Mouse (Mus musculus): ENCODE results near the gene Ddx39b. TPM values are rescaled to one million over a fixed set of nuclear protein-coding genes. Genes with fewer than 3 reads are reported as not detected.
"Not testable (repeated sequence)": the region's sequence is repeated elsewhere in the genome, so short reads cannot be mapped to it uniquely, and the experiment has no call there.

The Ddx39b gene
- polyA plus RNA-seq, 1 experiment from 2014 or later, result 340 TPM

DNA sequence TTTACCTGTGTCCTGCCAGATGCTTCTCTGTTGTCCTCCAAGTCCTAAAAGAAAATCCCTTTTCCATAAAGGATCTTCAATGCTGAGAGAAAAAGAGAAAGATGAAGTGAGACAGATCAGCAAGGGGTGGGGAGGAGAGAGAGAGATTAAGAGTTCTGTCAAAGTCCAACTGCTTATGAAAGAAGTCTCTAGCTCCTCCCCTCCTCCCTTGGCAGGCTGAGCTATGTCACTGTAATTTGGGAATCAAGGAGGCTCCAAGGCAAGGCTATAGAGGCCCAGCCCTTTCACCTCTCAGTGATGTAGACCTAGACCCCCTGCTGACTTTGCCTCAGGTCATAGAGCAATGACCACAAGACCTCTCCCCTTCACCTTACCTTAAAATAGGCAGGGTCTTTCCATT, 43.9 kb downstream of the Ddx39b start:
- no peaks in the 10 kb centered on the region for H3K27me3 ChIP-seq (ENCODE audit: control insufficient read depth, insufficient read depth, low read length)
- H3K9ac ChIP-seq (ENCODE audit: low read length), result no peak overlapping the region
- H3K4me2 ChIP-seq (ENCODE audit: low read depth, low read length), result no peak overlapping the region
- no peak for ATAC-seq (ENCODE audit: insufficient read depth, low FRiP score)
- no peak overlapping the region for H3K4me3 ChIP-seq (replicated peaks; ENCODE audit: low read length)
- H3K9me3 ChIP-seq (replicated peaks; ENCODE audit: control insufficient read depth, low read length), result no peaks in the 10 kb centered on the region
- no peak overlapping the region for H3K27ac ChIP-seq (ENCODE audit: low read length)
- no peaks in the 10 kb centered on the region for H3K4me1 ChIP-seq (ENCODE audit: control insufficient read depth, insufficient read depth, low read length)
- H3K36me3 ChIP-seq (ENCODE audit: control insufficient read depth, insufficient read depth, low read length), result no peaks in the 10 kb centered on the region

DNA sequence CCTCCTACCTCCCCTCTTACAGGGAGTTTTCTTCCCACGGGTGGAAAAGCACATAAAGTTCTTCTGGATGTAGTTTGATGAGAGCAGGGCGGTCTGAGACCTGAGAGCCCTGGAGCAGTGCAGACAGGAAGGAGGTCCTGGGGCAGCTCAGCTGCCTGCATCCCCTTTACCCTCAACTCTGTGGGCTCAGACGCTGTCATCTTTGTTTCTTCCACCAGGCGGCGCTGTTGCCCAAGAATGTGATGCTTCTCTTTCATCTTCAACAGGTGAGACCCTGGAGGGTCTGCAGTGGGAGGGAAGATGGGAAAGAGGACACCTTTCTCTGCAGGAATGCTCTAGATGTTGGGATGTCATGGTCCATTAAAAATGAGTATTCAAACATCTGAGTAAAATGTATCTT, 54.2 kb downstream of the Ddx39b start:
- not testable (repeated sequence) for H3K9ac ChIP-seq (ENCODE audit: low read length); H3K4me1 ChIP-seq (ENCODE audit: control insufficient read depth, insufficient read depth, low read length); H3K4me3 ChIP-seq (replicated peaks; ENCODE audit: low read length); H3K36me3 ChIP-seq (ENCODE audit: control insufficient read depth, insufficient read depth, low read length); H3K27me3 ChIP-seq (ENCODE audit: control insufficient read depth, insufficient read depth, low read length); ATAC-seq (ENCODE audit: insufficient read depth, low FRiP score); H3K4me2 ChIP-seq (ENCODE audit: low read depth, low read length); H3K27ac ChIP-seq (ENCODE audit: low read length); H3K9me3 ChIP-seq (replicated peaks; ENCODE audit: control insufficient read depth, low read length)
- WGBS, result 2% methylated on average over 5 of the region's 5 CpGs

DNA sequence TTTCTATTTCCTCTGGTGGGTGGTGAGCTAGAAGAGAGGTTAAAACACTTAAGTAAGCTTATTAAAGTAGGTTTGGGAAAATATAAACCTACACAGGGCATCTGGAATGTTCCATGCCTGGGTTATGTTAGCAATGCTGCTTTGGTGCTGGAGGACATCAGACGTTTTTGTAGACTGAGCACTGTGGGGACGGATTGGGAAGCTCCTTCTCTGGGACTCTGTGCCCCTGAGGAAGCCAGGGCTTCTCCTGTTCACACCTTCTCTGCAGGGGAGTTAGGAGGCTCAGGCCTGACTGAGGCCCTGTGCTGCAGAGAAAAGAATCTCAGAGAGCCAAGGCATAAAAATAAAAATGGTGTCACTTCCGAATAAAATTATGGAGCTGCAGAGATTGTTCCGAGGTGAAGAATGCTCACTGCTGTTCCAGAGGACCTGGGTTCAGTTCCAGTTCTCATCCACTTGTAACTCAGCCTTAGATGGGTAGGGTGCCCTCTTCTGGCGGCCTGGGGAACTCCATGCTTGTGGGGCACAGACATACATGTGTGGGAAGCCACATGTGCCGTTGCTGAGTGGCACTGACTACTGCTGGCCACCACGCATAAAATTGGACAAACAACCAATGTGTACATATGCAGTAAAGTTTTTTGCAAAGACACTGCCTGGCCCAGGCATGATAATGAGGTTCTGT, 58.9 kb downstream of the Ddx39b start:
- H3K27ac ChIP-seq (ENCODE audit: low read length); ATAC-seq (ENCODE audit: insufficient read depth, low FRiP score); H3K27me3 ChIP-seq (ENCODE audit: control insufficient read depth, insufficient read depth, low read length); H3K36me3 ChIP-seq (ENCODE audit: control insufficient read depth, insufficient read depth, low read length); H3K4me3 ChIP-seq (replicated peaks; ENCODE audit: low read length); H3K4me2 ChIP-seq (ENCODE audit: low read depth, low read length); H3K4me1 ChIP-seq (ENCODE audit: control insufficient read depth, insufficient read depth, low read length); H3K9me3 ChIP-seq (replicated peaks; ENCODE audit: control insufficient read depth, low read length); H3K9ac ChIP-seq (ENCODE audit: low read length): not testable (repeated sequence)
- WGBS, result 83% methylated on average over 7 of the region's 7 CpGs

DNA sequence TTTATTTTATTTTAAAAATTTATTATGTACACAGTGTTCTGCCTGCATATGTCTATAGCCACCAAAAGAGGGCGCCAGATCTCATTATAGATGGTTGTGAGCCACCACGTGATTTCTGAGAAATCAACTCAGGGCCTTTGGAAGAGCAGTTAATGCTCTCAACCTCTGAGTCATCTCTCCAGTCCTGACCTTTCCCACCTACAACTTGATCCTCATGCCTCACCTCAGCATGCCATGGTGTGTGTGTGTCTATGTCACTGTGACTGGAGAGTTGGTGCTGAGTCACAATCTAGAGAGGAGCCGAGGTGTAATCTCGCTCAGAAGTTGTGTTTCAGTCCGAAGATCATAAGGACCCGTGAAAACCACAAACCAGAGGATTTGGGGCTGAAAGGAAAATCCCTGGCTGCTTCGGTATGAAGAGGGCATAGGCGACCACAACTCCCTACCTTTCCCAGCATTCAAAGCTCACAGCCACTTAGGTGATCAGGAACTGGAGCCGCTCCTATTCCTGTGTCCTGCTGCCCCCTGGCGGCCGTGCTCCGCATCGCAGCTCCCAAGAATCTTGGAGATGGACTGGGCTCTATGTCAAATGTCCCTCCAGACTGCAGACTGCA, 60.2 kb downstream of the Ddx39b start:
- Histone ChIP-seq H3K4me2 (ENCODE audit: low read depth, low read length) (no peak overlapping the region), H3K27me3 (ENCODE audit: control insufficient read depth, insufficient read depth, low read length) (no peaks in the 10 kb centered on the region), H3K4me3 (replicated peaks; ENCODE audit: low read length) (no peak overlapping the region), H3K9ac (ENCODE audit: low read length) (no peak overlapping the region), H3K9me3 (replicated peaks; ENCODE audit: control insufficient read depth, low read length) (0 out of 2 replicates have a peak, but pooled peaks cover 3% of the 10 kb centered on the region), H3K4me1 (ENCODE audit: control insufficient read depth, insufficient read depth, low read length) (no peaks in the 10 kb centered on the region), H3K27ac (ENCODE audit: low read length) (no peak overlapping the region), H3K36me3 (ENCODE audit: control insufficient read depth, insufficient read depth, low read length) (no peaks in the 10 kb centered on the region)
- WGBS, result 26% methylated on average over 13 of the region's 13 CpGs
- no peak for ATAC-seq (ENCODE audit: insufficient read depth, low FRiP score)

DNA sequence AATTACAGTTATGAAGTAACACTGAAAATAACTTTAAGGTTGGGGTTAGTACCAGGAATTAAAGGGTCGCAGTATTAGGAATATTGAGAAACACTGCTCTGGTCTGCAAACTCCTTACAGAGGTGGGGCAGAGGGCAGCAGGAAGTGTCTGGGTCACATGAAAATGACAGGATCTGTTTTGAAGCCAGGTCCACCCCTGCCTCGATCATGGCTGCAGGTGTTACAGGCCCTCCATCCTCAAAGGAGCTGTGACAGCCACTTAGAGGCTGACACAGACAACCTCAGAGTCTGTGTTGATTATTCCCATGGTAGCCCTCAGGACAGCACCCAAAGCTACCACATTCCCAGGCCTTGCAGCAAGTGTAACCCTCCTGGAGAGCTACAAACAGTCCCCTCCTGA, 61.7 kb downstream of the Ddx39b start:
- Histone ChIP-seq H3K9me3 (replicated peaks; ENCODE audit: control insufficient read depth, low read length) (0 out of 2 replicates have a peak, but pooled peaks cover 3% of the 10 kb centered on the region), H3K27ac (ENCODE audit: low read length) (no peak overlapping the region), H3K36me3 (ENCODE audit: control insufficient read depth, insufficient read depth, low read length) (no peaks in the 10 kb centered on the region), H3K9ac (ENCODE audit: low read length) (no peak overlapping the region), H3K4me3 (replicated peaks; ENCODE audit: low read length) (no peak overlapping the region), H3K4me1 (ENCODE audit: control insufficient read depth, insufficient read depth, low read length) (no peaks in the 10 kb centered on the region), H3K27me3 (ENCODE audit: control insufficient read depth, insufficient read depth, low read length) (no peaks in the 10 kb centered on the region), H3K4me2 (ENCODE audit: low read depth, low read length) (no peak overlapping the region)
- no peak for ATAC-seq (ENCODE audit: insufficient read depth, low FRiP score)
- whole genome bisulfite sequencing, result 74% methylated on average over 2 of the region's 2 CpGs

Small RNAs within 50 kb of the gene (microRNA-seq; reads per million reads assigned to microRNA genes)
- not detected for gene Mir6973a
- not detected for gene Mir6974
- 1.7 reads per million, percentile 2 among the genes with 10 or more reads in this experiment for gene Mir6975
- gene Mir8094, result not detected

Other genes starting within 250 kb of the Ddx39b start
- 81.1 and 82.1 TPM in 2 replicates for gene Vars, start 240.8 kb upstream of the Ddx39b start, polyA plus RNA-seq (2015; fragmentation: Nextera tagmentation; extraction: Ambion mirVana)
- gene Vwa7, start 225.2 kb upstream of the Ddx39b start, polyA plus RNA-seq (2015; fragmentation: Nextera tagmentation; extraction: Ambion mirVana), result 0.26 and 0.42 TPM in 2 replicates
- 14.2 and 14.3 TPM in 2 replicates for gene Sapcd1, start 213.7 kb upstream of the Ddx39b start, polyA plus RNA-seq (2015; fragmentation: Nextera tagmentation; extraction: Ambion mirVana)
- gene Msh5, start 195.0 kb upstream of the Ddx39b start, polyA plus RNA-seq (2015; fragmentation: Nextera tagmentation; extraction: Ambion mirVana), result 3.9 and 4.2 TPM in 2 replicates
- 396 and 441 TPM in 2 replicates for gene Clic1, start 191.8 kb upstream of the Ddx39b start, polyA plus RNA-seq (2015; fragmentation: Nextera tagmentation; extraction: Ambion mirVana)
- gene Ddah2, start 182.7 kb upstream of the Ddx39b start, polyA plus RNA-seq (2015; fragmentation: Nextera tagmentation; extraction: Ambion mirVana), result 190 and 193 TPM in 2 replicates
- 50.6 and 109 TPM in 2 replicates for gene Ly6g6c, start 176.4 kb upstream of the Ddx39b start, polyA plus RNA-seq (2015; fragmentation: Nextera tagmentation; extraction: Ambion mirVana)
- gene Mpig6b, start 175.6 kb upstream of the Ddx39b start, polyA plus RNA-seq (2015; fragmentation: Nextera tagmentation; extraction: Ambion mirVana), result 0.48 and 1.0 TPM in 2 replicates
- 32.3 and 49.2 TPM in 2 replicates for gene Ly6g6e, start 164.8 kb upstream of the Ddx39b start, polyA plus RNA-seq (2015; fragmentation: Nextera tagmentation; extraction: Ambion mirVana)
- 3.2 and 4.1 TPM in 2 replicates for gene Ly6g6d, start 163.7 kb upstream of the Ddx39b start, polyA plus RNA-seq (2015; fragmentation: Nextera tagmentation; extraction: Ambion mirVana)
- gene Ly6g6f, start 156.1 kb upstream of the Ddx39b start, polyA plus RNA-seq (2015; fragmentation: Nextera tagmentation; extraction: Ambion mirVana), result 0.46 and 0.54 TPM in 2 replicates
- gene Abhd16a, start 152.5 kb upstream of the Ddx39b start, polyA plus RNA-seq (2015; fragmentation: Nextera tagmentation; extraction: Ambion mirVana), result 95.8 and 97.9 TPM in 2 replicates
- not detected in 2 replicates for gene Ly6g5c, start 133.5 kb upstream of the Ddx39b start, polyA plus RNA-seq (2015; fragmentation: Nextera tagmentation; extraction: Ambion mirVana)
- gene Ly6g5b, start 126.3 kb upstream of the Ddx39b start, polyA plus RNA-seq (2015; fragmentation: Nextera tagmentation; extraction: Ambion mirVana), result 0.53 and 0.89 TPM in 2 replicates
- 18.1 and 19.4 TPM in 2 replicates for gene Gpank1, start 120.3 kb upstream of the Ddx39b start, polyA plus RNA-seq (2015; fragmentation: Nextera tagmentation; extraction: Ambion mirVana)
- 245 and 269 TPM in 2 replicates for gene Csnk2b, start 119.7 kb upstream of the Ddx39b start, polyA plus RNA-seq (2015; fragmentation: Nextera tagmentation; extraction: Ambion mirVana)
- 11.7 and 14.2 TPM in 2 replicates for gene D17H6S53E, start 115.4 kb upstream of the Ddx39b start, polyA plus RNA-seq (2015; fragmentation: Nextera tagmentation; extraction: Ambion mirVana)
- gene Apom, start 109.7 kb upstream of the Ddx39b start, polyA plus RNA-seq (2015; fragmentation: Nextera tagmentation; extraction: Ambion mirVana), result 24.9 and 34.0 TPM in 2 replicates
- 41.2 and 48.4 TPM in 2 replicates for gene Bag6, start 106.6 kb upstream of the Ddx39b start, polyA plus RNA-seq (2015; fragmentation: Nextera tagmentation; extraction: Ambion mirVana)
- 111 and 125 TPM in 2 replicates for gene Prrc2a, start 76.8 kb upstream of the Ddx39b start, polyA plus RNA-seq (2015; fragmentation: Nextera tagmentation; extraction: Ambion mirVana)
- gene Aif1, start 65.7 kb upstream of the Ddx39b start, polyA plus RNA-seq (2015; fragmentation: Nextera tagmentation; extraction: Ambion mirVana), result 19.9 and 20.2 TPM in 2 replicates
- 28.1 and 29.9 TPM in 2 replicates for gene Lst1, start 53.3 kb upstream of the Ddx39b start, polyA plus RNA-seq (2015; fragmentation: Nextera tagmentation; extraction: Ambion mirVana)
- 2.0 TPM in 2 replicates for gene Ltb, start 47.3 kb upstream of the Ddx39b start, polyA plus RNA-seq (2015; fragmentation: Nextera tagmentation; extraction: Ambion mirVana)
- 0.32 TPM in 1 of 2 replicates, not detected in the other for gene Tnf, start 39.7 kb upstream of the Ddx39b start, polyA plus RNA-seq (2015; fragmentation: Nextera tagmentation; extraction: Ambion mirVana)
- 0.44 and 0.46 TPM in 2 replicates for gene Lta, start 36.4 kb upstream of the Ddx39b start, polyA plus RNA-seq (2015; fragmentation: Nextera tagmentation; extraction: Ambion mirVana)
- 0.27 TPM in 1 of 2 replicates, not detected in the other for gene Gm16181, start 20.9 kb upstream of the Ddx39b start, polyA plus RNA-seq (2015; fragmentation: Nextera tagmentation; extraction: Ambion mirVana)
- 6.0 and 6.8 TPM in 2 replicates for gene Atp6v1g2, start 8.1 kb upstream of the Ddx39b start, polyA plus RNA-seq (2015; fragmentation: Nextera tagmentation; extraction: Ambion mirVana)
- 6.4 and 8.8 TPM in 2 replicates for gene Nfkbil1, start 6.0 kb upstream of the Ddx39b start, polyA plus RNA-seq (2015; fragmentation: Nextera tagmentation; extraction: Ambion mirVana)
- 169 and 219 TPM in 2 replicates for gene H2-D1, start 21.0 kb downstream of the Ddx39b start, polyA plus RNA-seq (2015; fragmentation: Nextera tagmentation; extraction: Ambion mirVana)
- 0.74 and 0.75 TPM in 2 replicates for gene H2-Q1, start 78.7 kb downstream of the Ddx39b start, polyA plus RNA-seq (2015; fragmentation: Nextera tagmentation; extraction: Ambion mirVana)
- 15.0 and 16.3 TPM in 2 replicates for gene H2-Q2, start 100.5 kb downstream of the Ddx39b start, polyA plus RNA-seq (2015; fragmentation: Nextera tagmentation; extraction: Ambion mirVana)
- 2.2 and 2.6 TPM in 2 replicates for gene H2-Q4, start 137.9 kb downstream of the Ddx39b start, polyA plus RNA-seq (2015; fragmentation: Nextera tagmentation; extraction: Ambion mirVana)
- 0.86 and 1.1 TPM in 2 replicates for gene H2-Q6, start 183.1 kb downstream of the Ddx39b start, polyA plus RNA-seq (2015; fragmentation: Nextera tagmentation; extraction: Ambion mirVana)
- gene H2-Q7, start 197.4 kb downstream of the Ddx39b start, polyA plus RNA-seq (2015; fragmentation: Nextera tagmentation; extraction: Ambion mirVana), result 3.6 and 4.2 TPM in 2 replicates
- gene H2-Q10, start 228.3 kb downstream of the Ddx39b start, polyA plus RNA-seq (2015; fragmentation: Nextera tagmentation; extraction: Ambion mirVana), result 17.9 and 22.4 TPM in 2 replicates

Data from stomach, embryonic 16.5 days (tissue).